Mouse (Mus musculus): ENCODE results near the gene Sh3kbp1. TPM values are rescaled to one million over a fixed set of nuclear protein-coding genes. Genes with fewer than 3 reads are reported as not detected.
A peak's percentile ranks its signal among the peaks of the same experiment; 100 is the strongest.
"Not testable (repeated sequence)": the region's sequence is repeated elsewhere in the genome, so short reads cannot be mapped to it uniquely, and the experiment has no call there.

Sh3kbp1 gene
- polyA plus RNA-seq (2014; fragmentation: Nextera tagmentation; extraction: Ambion mirVana), result 31.4 and 35.4 TPM in 2 replicates

- Histone ChIP-seq H3K36me3 (ENCODE audit: control insufficient read depth, insufficient read depth, low read length) (no peaks in the 10 kb centered on the region), H3K9me3 (ENCODE audit: control insufficient read depth, low read length) (no peaks in the 10 kb centered on the region), H3K4me2 (replicated peaks; ENCODE audit: low read depth, low read length) (peak within 1 kb of the TSS; percentile 50), H3K4me3 (ENCODE audit: low read depth, low read length) (peak within 1 kb of the TSS; percentile 54), H3K27me3 (ENCODE audit: control insufficient read depth, insufficient read depth, low read length) (no peaks in the 10 kb centered on the region; the same call in 1 of the 2 replicates), H3K27ac (ENCODE audit: low read depth, low read length) (peak within 1 kb of the TSS; percentile 27; the same call in 1 of the 2 replicates), H3K9ac (ENCODE audit: low read depth, low read length) (peak within 1 kb of the TSS; percentile 63), H3K4me1 (replicated peaks; ENCODE audit: control insufficient read depth, insufficient read depth, low read length) (no peaks in the 10 kb centered on the region)
- DNase-seq (ENCODE audit: low spot score), result peak; percentile 76
- ATAC-seq (ENCODE audit: low FRiP score), result peak; percentile 93
- 18% methylated on average over 31 of the region's 60 CpGs for WGBS
Observed at GRCm38 (mm10) chrX:159626907-159627587, at the start of gene Sh3kbp1. Sh3kbp1 (plus strand) TSS chrX:159627272.

- H3K36me3 ChIP-seq (ENCODE audit: control insufficient read depth, insufficient read depth, low read length); H3K4me1 ChIP-seq (replicated peaks; ENCODE audit: control insufficient read depth, insufficient read depth, low read length); H3K27me3 ChIP-seq (ENCODE audit: control insufficient read depth, insufficient read depth, low read length); H3K27ac ChIP-seq (ENCODE audit: low read depth, low read length); H3K9ac ChIP-seq (ENCODE audit: low read depth, low read length); DNase-seq (ENCODE audit: low spot score); ATAC-seq (ENCODE audit: low FRiP score); H3K9me3 ChIP-seq (ENCODE audit: control insufficient read depth, low read length); H3K4me2 ChIP-seq (replicated peaks; ENCODE audit: low read depth, low read length); H3K4me3 ChIP-seq (ENCODE audit: low read depth, low read length): not testable (repeated sequence)
- 65% methylated on average over 7 of the region's 7 CpGs for WGBS
Observed at GRCm38 (mm10) chrX:159584738-159585137, 42.3 kb upstream of the Sh3kbp1 start.

- no peaks in the 10 kb centered on the region for H3K4me1 ChIP-seq (replicated peaks; ENCODE audit: control insufficient read depth, insufficient read depth, low read length)
- 55% methylated on average over 1 of the region's 1 CpGs for WGBS
- DNase-seq (ENCODE audit: low spot score) (no peak), ATAC-seq (ENCODE audit: low FRiP score) (no peak)
- H3K9me3 ChIP-seq (ENCODE audit: control insufficient read depth, low read length), result no peaks in the 10 kb centered on the region
- no peaks in the 10 kb centered on the region; the same call in 1 of the 2 replicates for H3K27me3 ChIP-seq (ENCODE audit: control insufficient read depth, insufficient read depth, low read length)
- H3K9ac ChIP-seq (ENCODE audit: low read depth, low read length), result no peak overlapping the region
- no peak overlapping the region for H3K4me2 ChIP-seq (replicated peaks; ENCODE audit: low read depth, low read length)
- no peaks in the 10 kb centered on the region for H3K36me3 ChIP-seq (ENCODE audit: control insufficient read depth, insufficient read depth, low read length)
- H3K4me3 ChIP-seq (ENCODE audit: low read depth, low read length), result no peak overlapping the region
- H3K27ac ChIP-seq (ENCODE audit: low read depth, low read length), result no peak overlapping the region
Observed at GRCm38 (mm10) chrX:159591633-159592032, 35.4 kb upstream of the Sh3kbp1 start.

GRCm38 (mm10) chrX:159597502-159597901 lies 29.6 kb upstream of the Sh3kbp1 start:
- ATAC-seq (ENCODE audit: low FRiP score) (no peak), DNase-seq (ENCODE audit: low spot score) (no peak)
- H3K36me3 ChIP-seq (ENCODE audit: control insufficient read depth, insufficient read depth, low read length), result no peaks in the 10 kb centered on the region
- H3K4me2 ChIP-seq (replicated peaks; ENCODE audit: low read depth, low read length), result no peak overlapping the region
- no peaks in the 10 kb centered on the region for H3K9me3 ChIP-seq (ENCODE audit: control insufficient read depth, low read length)
- H3K27ac ChIP-seq (ENCODE audit: low read depth, low read length), result no peak overlapping the region
- 70% methylated on average over 1 of the region's 1 CpGs for WGBS
- H3K9ac ChIP-seq (ENCODE audit: low read depth, low read length), result no peak overlapping the region
- H3K4me3 ChIP-seq (ENCODE audit: low read depth, low read length), result no peak overlapping the region
- no peaks in the 10 kb centered on the region; the same call in 1 of the 2 replicates for H3K27me3 ChIP-seq (ENCODE audit: control insufficient read depth, insufficient read depth, low read length)
- H3K4me1 ChIP-seq (replicated peaks; ENCODE audit: control insufficient read depth, insufficient read depth, low read length), result no peaks in the 10 kb centered on the region

GRCm38 (mm10) chrX:159604832-159605231 lies 22.2 kb upstream of the Sh3kbp1 start:
- WGBS, result 87% methylated on average over 2 of the region's 2 CpGs
- ATAC-seq (ENCODE audit: low FRiP score) (no peak), DNase-seq (ENCODE audit: low spot score) (no peak)
- Histone ChIP-seq H3K9ac (ENCODE audit: low read depth, low read length) (no peak overlapping the region), H3K4me2 (replicated peaks; ENCODE audit: low read depth, low read length) (no peak overlapping the region), H3K27me3 (ENCODE audit: control insufficient read depth, insufficient read depth, low read length) (no peaks in the 10 kb centered on the region), H3K27ac (ENCODE audit: low read depth, low read length) (no peak overlapping the region), H3K4me3 (ENCODE audit: low read depth, low read length) (no peak overlapping the region), H3K36me3 (ENCODE audit: control insufficient read depth, insufficient read depth, low read length) (no peaks in the 10 kb centered on the region), H3K9me3 (ENCODE audit: control insufficient read depth, low read length) (no peaks in the 10 kb centered on the region), H3K4me1 (replicated peaks; ENCODE audit: control insufficient read depth, insufficient read depth, low read length) (no peaks in the 10 kb centered on the region)

- 51% methylated on average over 6 of the region's 6 CpGs for WGBS
- Histone ChIP-seq H3K36me3 (ENCODE audit: control insufficient read depth, insufficient read depth, low read length) (no peaks in the 10 kb centered on the region), H3K4me1 (replicated peaks; ENCODE audit: control insufficient read depth, insufficient read depth, low read length) (no peaks in the 10 kb centered on the region), H3K4me2 (replicated peaks; ENCODE audit: low read depth, low read length) (no peak overlapping the region), H3K27ac (ENCODE audit: low read depth, low read length) (no peak overlapping the region), H3K9me3 (ENCODE audit: control insufficient read depth, low read length) (no peaks in the 10 kb centered on the region), H3K9ac (ENCODE audit: low read depth, low read length) (no peak overlapping the region), H3K27me3 (ENCODE audit: control insufficient read depth, insufficient read depth, low read length) (no peaks in the 10 kb centered on the region), H3K4me3 (ENCODE audit: low read depth, low read length) (no peak overlapping the region)
- ATAC-seq (ENCODE audit: low FRiP score) (no peak), DNase-seq (ENCODE audit: low spot score) (peak; percentile 41)
Observed at GRCm38 (mm10) chrX:159606936-159607335, 20.1 kb upstream of the Sh3kbp1 start.

- peak overlapping the region; percentile 50 for H3K4me2 ChIP-seq (replicated peaks; ENCODE audit: low read depth, low read length)
- H3K9ac ChIP-seq (ENCODE audit: low read depth, low read length), result no peak overlapping the region
- H3K4me1 ChIP-seq (replicated peaks; ENCODE audit: control insufficient read depth, insufficient read depth, low read length), result no peaks in the 10 kb centered on the region
- WGBS, result 23% methylated on average over 10 of the region's 12 CpGs
- no peaks in the 10 kb centered on the region; the same call in 1 of the 2 replicates for H3K27me3 ChIP-seq (ENCODE audit: control insufficient read depth, insufficient read depth, low read length)
- ATAC-seq (ENCODE audit: low FRiP score) (peak; percentile 76), DNase-seq (ENCODE audit: low spot score) (peak; percentile 1)
- no peaks in the 10 kb centered on the region for H3K36me3 ChIP-seq (ENCODE audit: control insufficient read depth, insufficient read depth, low read length)
- no peak overlapping the region for H3K27ac ChIP-seq (ENCODE audit: low read depth, low read length)
- no peaks in the 10 kb centered on the region for H3K9me3 ChIP-seq (ENCODE audit: control insufficient read depth, low read length)
- H3K4me3 ChIP-seq (ENCODE audit: low read depth, low read length), result peak overlapping the region; percentile 54
Observed at GRCm38 (mm10) chrX:159626208-159626906, 715 bp upstream of the Sh3kbp1 start.

GRCm38 (mm10) chrX:159627588-159628566 lies 805 bp downstream of the Sh3kbp1 start:
- H3K27ac ChIP-seq (ENCODE audit: low read depth, low read length), result peak overlapping the region; percentile 27; the same call in 1 of the 2 replicates
- peak; percentile 80 for ATAC-seq (ENCODE audit: low FRiP score)
- H3K4me1 ChIP-seq (replicated peaks; ENCODE audit: control insufficient read depth, insufficient read depth, low read length), result no peaks in the 10 kb centered on the region
- no peaks in the 10 kb centered on the region; the same call in 1 of the 2 replicates for H3K27me3 ChIP-seq (ENCODE audit: control insufficient read depth, insufficient read depth, low read length)
- peak overlapping the region; percentile 54 for H3K4me3 ChIP-seq (ENCODE audit: low read depth, low read length)
- DNase-seq (ENCODE audit: low spot score), result peak; percentile 60
- H3K9ac ChIP-seq (ENCODE audit: low read depth, low read length), result peak overlapping the region; percentile 63
- no peaks in the 10 kb centered on the region for H3K36me3 ChIP-seq (ENCODE audit: control insufficient read depth, insufficient read depth, low read length)
- H3K9me3 ChIP-seq (ENCODE audit: control insufficient read depth, low read length), result no peaks in the 10 kb centered on the region
- 8% methylated on average over 41 of the region's 56 CpGs for WGBS
- H3K4me2 ChIP-seq (replicated peaks; ENCODE audit: low read depth, low read length), result peak overlapping the region; percentile 50

All from hindbrain, embryonic 11.5 days (tissue).